Mouse (Mus musculus): ENCODE data around the gene Bpifb3. TPM values are rescaled to one million over a fixed set of nuclear protein-coding genes. Genes with fewer than 3 reads are reported as not detected.

Gene Bpifb3
- polyA plus RNA-seq (2015; fragmentation: Nextera tagmentation; extraction: Ambion mirVana) = not detected in 2 replicates

GRCm38 (mm10) chr2:153917930-153918329, at the start of gene Bpifb3:
Gene Bpifb3, plus strand, starts transcription at chr2:153918230.

GRCm38 (mm10) chr2:153870984-153871383, 47.0 kb upstream of the Bpifb3 start, which contains the start of gene Sun5:
Gene Sun5, minus strand, starts transcription at chr2:153871084.

GRCm38 (mm10) chr2:153874745-153875144, 43.3 kb upstream of the Bpifb3 start, which contains the start of gene Bpifb2:
Gene Bpifb2, plus strand, starts transcription at chr2:153875045.

GRCm38 (mm10) chr2:153900088-153900487, 17.9 kb upstream of the Bpifb3 start, which contains the start of gene Bpifb6:
Gene Bpifb6, plus strand, starts transcription at chr2:153900388.

GRCm38 (mm10) chr2:153937843-153938242, 19.8 kb downstream of the Bpifb3 start, which contains the start of gene Bpifb4:
Gene Bpifb4, plus strand, starts transcription at chr2:153938212.

GRCm38 (mm10) chr2:153974582-153974981, 56.6 kb downstream of the Bpifb3 start, which contains the start of gene Bpifa6:
Gene Bpifa6, plus strand, starts transcription at chr2:153974945.

Other genes starting within 250 kb of the Bpifb3 start
- not detected in 2 replicates for gene Dnmt3c, start 221.6 kb upstream of the Bpifb3 start, polyA plus RNA-seq (2015; fragmentation: Nextera tagmentation; extraction: Ambion mirVana)
- 180 and 245 TPM in 2 replicates for gene Mapre1, start 177.0 kb upstream of the Bpifb3 start, polyA plus RNA-seq (2015; fragmentation: Nextera tagmentation; extraction: Ambion mirVana)
- gene Efcab8, start 138.3 kb upstream of the Bpifb3 start, polyA plus RNA-seq (2015; fragmentation: Nextera tagmentation; extraction: Ambion mirVana) = 0.06 and 0.08 TPM in 2 replicates
- not detected in 2 replicates for gene Sun5, start 47.1 kb upstream of the Bpifb3 start, polyA plus RNA-seq (2015; fragmentation: Nextera tagmentation; extraction: Ambion mirVana)
- gene Bpifb2, start 43.2 kb upstream of the Bpifb3 start, polyA plus RNA-seq (2015; fragmentation: Nextera tagmentation; extraction: Ambion mirVana) = not detected in 2 replicates
- not detected in 2 replicates for gene Bpifb6, start 17.8 kb upstream of the Bpifb3 start, polyA plus RNA-seq (2015; fragmentation: Nextera tagmentation; extraction: Ambion mirVana)
- gene Bpifb4, start 20.0 kb downstream of the Bpifb3 start, polyA plus RNA-seq (2015; fragmentation: Nextera tagmentation; extraction: Ambion mirVana) = not detected in 2 replicates
- not detected in 2 replicates for gene Bpifa6, start 56.7 kb downstream of the Bpifb3 start, polyA plus RNA-seq (2015; fragmentation: Nextera tagmentation; extraction: Ambion mirVana)
- not detected in 2 replicates for gene Bpifa2, start 90.0 kb downstream of the Bpifb3 start, polyA plus RNA-seq (2015; fragmentation: Nextera tagmentation; extraction: Ambion mirVana)
- gene Bpifa3, start 212.1 kb downstream of the Bpifb3 start, polyA plus RNA-seq (2015; fragmentation: Nextera tagmentation; extraction: Ambion mirVana) = not detected in 2 replicates
- not detected in 2 replicates for gene Bpifa1, start 224.7 kb downstream of the Bpifb3 start, polyA plus RNA-seq (2015; fragmentation: Nextera tagmentation; extraction: Ambion mirVana)
- not detected in 2 replicates for gene Bpifa5, start 244.4 kb downstream of the Bpifb3 start, polyA plus RNA-seq (2015; fragmentation: Nextera tagmentation; extraction: Ambion mirVana)